Mouse (Mus musculus): ENCODE results near the gene Hist1h3g.
"Not testable (repeated sequence)": the region's sequence is repeated elsewhere in the genome, so short reads cannot be mapped to it uniquely, and the experiment has no call there.

DNA sequence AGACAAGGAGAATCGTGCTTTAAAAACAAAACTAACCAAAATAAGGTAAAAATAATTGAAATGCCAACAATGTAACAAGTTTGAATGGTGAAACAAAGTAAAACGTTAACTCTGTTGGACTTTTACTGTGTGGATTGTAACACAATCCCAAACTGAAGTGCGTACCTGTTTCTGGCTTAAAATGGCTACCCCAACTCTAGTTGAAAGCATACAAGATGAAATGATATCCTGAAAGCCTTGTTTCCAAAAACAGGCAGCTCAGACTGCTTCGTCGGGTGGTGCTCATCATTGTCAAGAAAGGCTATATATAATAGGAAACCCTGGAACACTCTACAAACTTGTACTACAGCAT lies 26.3 kb downstream of the Hist1h3g start:
- not testable (repeated sequence) for TF ChIP-seq CTCF, EP300 (IDR thresholded peaks at IDR 0.05; ENCODE audit: low read depth)
